Mouse (Mus musculus) forebrain, embryonic 13.5 days (tissue): ENCODE results near the gene Dip2c. TPM values are rescaled to one million over a fixed set of nuclear protein-coding genes. Genes with fewer than 3 reads are reported as not detected.

ENCODE experiments used
- ATAC-seq: fragments of 200-750 bp; cut with Nextera tagmentation; 2 replicates; pipeline ENCODE4 v1.8.0; 2017
- H3K27ac ChIP-seq: fragments of 300-500 bp; sonication (generic); 2 replicates; pipeline ENCODE4 v1.5.1; 2015; ENCODE audit warnings: inconsistent platforms, mild to moderate bottlenecking, moderate library complexity
- H3K27me3 ChIP-seq: fragments of 300-500 bp; sonication (generic); 2 replicates; pipeline ENCODE4 v1.6.1; 2015; ENCODE audit warnings: mild to moderate bottlenecking, inconsistent platforms
- H3K36me3 ChIP-seq: fragments of 300-500 bp; sonication (generic); 2 replicates; pipeline ENCODE4 v1.6.1; 2015; ENCODE audit warnings: mild to moderate bottlenecking, inconsistent platforms; ENCODE audit not compliant: poor library complexity, severe bottlenecking
- H3K4me1 ChIP-seq: fragments of 300-500 bp; sonication (generic); 2 replicates; pipeline ENCODE4 v1.6.1; 2015; ENCODE audit warnings: inconsistent platforms
- H3K4me2 ChIP-seq: fragments of 300-500 bp; sonication (generic); 2 replicates; pipeline ENCODE4 v1.6.1; 2015; ENCODE audit warnings: inconsistent platforms, mild to moderate bottlenecking, moderate library complexity
- H3K4me3 ChIP-seq: fragments of 300-500 bp; sonication (generic); 2 replicates; pipeline ENCODE4 v1.5.1; 2015; ENCODE audit warnings: mild to moderate bottlenecking, inconsistent platforms
- H3K9ac ChIP-seq: fragments of 300-500 bp; sonication (generic); 2 replicates; pipeline ENCODE4 v1.6.1; 2015; ENCODE audit warnings: mild to moderate bottlenecking, inconsistent platforms
- H3K9me3 ChIP-seq: fragments of 300-500 bp; sonication (generic); replicated peaks from 2 replicates; pipeline ENCODE4 v1.6.1; 2016; ENCODE audit warnings: inconsistent platforms
- WGBS: fragments of 180-500 bp; shearing (Covaris S2); methylation state at CpG from one replicate; pipeline ENCODE4 v1.1.7; 2015; 5-methylcytosine and 5-hydroxymethylcytosine counted together
- polyA plus RNA-seq: library from polyadenylated mRNA; unstranded; fragments of >200 nt; fragmentation: Nextera tagmentation; extraction: Ambion mirVana; gene quantifications from 2 replicates; pipeline ENCODE4 v1.2.1, GENCODE M21; 2015

Dip2c gene
- polyA plus RNA-seq, 1 experiment from 2014 or later = 7.2 TPM

DNA sequence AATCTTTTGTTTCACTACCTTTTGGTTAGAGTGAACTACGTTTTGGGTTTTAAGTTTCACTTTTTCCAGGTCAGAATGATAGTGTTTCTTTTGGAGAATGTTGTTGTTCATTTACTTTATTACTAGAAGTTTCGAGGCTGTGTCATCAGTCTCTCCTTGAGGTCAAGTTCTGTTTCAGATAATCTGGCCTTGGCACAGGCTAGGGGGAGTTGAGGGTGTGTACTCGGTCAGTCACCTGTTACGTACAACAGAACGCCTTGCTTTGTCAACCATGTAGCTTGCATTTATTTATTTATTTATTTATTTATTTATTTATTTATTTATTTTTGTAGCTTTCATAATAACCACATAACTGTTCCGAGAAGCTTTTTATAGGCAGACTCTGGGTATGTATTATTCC is 20.0 kb downstream of the Dip2c start:
- Histone ChIP-seq H3K27ac (no peak overlapping the region), H3K4me1 (0 out of 2 replicates have a peak, but pooled peaks cover 4% of the 10 kb centered on the region), H3K27me3 (no peaks in the 10 kb centered on the region), H3K9me3 (no peaks in the 10 kb centered on the region), H3K4me3 (no peak overlapping the region), H3K9ac (no peak overlapping the region), H3K4me2 (no peak overlapping the region), H3K36me3 (no peaks in the 10 kb centered on the region)
- no peak for ATAC-seq
- WGBS = 86% methylated on average over 6 of the region's 6 CpGs

DNA sequence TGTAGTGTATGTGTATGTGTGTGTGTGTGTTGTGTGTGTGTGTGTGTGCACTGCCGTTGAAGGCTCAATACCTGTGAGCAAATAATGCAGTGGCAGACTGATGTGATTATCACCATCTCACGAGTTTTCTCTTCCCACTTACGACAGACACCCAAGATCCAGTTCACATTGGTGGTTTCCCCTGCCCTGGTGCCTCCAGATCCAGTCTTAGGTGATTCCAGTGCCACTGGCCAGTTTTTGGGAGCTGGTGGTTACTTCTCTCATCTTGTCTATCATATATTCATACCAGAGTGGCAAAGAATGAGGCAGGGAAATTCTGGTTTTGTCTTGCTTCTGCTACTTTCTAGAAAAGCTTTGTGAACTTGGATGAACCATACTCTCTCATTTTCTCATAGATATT is 20.9 kb downstream of the Dip2c start:
- ATAC-seq = no peak
- no peaks in the 10 kb centered on the region for H3K36me3 ChIP-seq
- no peak overlapping the region for H3K9ac ChIP-seq
- no peaks in the 10 kb centered on the region for H3K9me3 ChIP-seq
- no peaks in the 10 kb centered on the region for H3K27me3 ChIP-seq
- 0 out of 2 replicates have a peak, but pooled peaks cover 4% of the 10 kb centered on the region for H3K4me1 ChIP-seq
- H3K4me2 ChIP-seq = no peak overlapping the region
- H3K27ac ChIP-seq = no peak overlapping the region
- H3K4me3 ChIP-seq = no peak overlapping the region
- WGBS = 82% methylated on average over 3 of the region's 3 CpGs

DNA sequence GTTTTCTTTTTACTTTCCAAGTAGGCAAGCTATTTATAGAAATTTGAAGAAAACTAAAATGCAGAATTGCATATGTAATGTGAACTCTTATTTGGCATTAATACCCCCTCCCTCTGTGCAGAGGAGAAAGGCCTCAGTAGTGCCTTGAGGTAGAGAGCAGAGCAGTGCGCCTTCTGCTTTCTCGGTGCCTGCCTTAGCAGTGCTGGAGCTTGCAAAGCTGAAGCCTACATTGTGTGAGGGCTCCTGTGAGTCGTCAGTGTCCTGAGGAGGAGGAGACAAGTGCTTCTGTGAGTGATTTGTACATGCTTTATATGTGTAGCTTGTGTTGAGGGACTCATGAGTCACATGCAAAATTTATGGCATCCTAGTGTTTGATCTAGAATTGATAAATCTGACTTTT is 21.4 kb downstream of the Dip2c start:
- H3K9ac ChIP-seq = no peak overlapping the region
- 0 out of 2 replicates have a peak, but pooled peaks cover 4% of the 10 kb centered on the region for H3K4me1 ChIP-seq
- H3K4me2 ChIP-seq = no peak overlapping the region
- no peak for ATAC-seq
- no peaks in the 10 kb centered on the region for H3K9me3 ChIP-seq
- no peak overlapping the region for H3K27ac ChIP-seq
- H3K4me3 ChIP-seq = no peak overlapping the region
- no peaks in the 10 kb centered on the region for H3K27me3 ChIP-seq
- H3K36me3 ChIP-seq = no peaks in the 10 kb centered on the region
- 66% methylated on average over 3 of the region's 3 CpGs for WGBS

DNA sequence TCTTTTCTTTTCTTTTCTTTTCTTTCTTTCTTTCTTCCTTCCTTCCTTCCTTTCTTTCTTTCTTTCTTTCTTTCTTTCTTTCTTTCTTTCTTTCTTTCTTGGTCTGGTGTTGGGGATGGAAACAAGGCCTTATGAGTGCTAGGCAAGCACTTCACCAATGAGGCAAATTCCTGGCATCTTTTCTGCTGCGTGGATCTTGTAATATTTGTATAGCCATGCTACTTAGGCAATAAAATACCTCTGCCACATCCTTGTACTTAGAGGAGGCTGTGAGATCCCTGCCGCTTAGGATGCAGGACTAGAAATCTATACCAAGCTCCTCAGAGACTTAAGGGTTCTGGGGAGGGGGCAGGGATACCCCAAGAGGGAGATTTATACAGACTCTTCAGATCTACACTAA is 23.3 kb downstream of the Dip2c start:
- no peaks in the 10 kb centered on the region for H3K9me3 ChIP-seq
- no peak overlapping the region for H3K4me2 ChIP-seq
- no peak overlapping the region for H3K4me3 ChIP-seq
- no peaks in the 10 kb centered on the region for H3K27me3 ChIP-seq
- 83% methylated on average over 2 of the region's 2 CpGs for WGBS
- no peaks in the 10 kb centered on the region for H3K36me3 ChIP-seq
- no peak for ATAC-seq
- peaks cover 3% of the 10 kb centered on the region; the same call in 1 of the 2 replicates for H3K4me1 ChIP-seq
- no peak overlapping the region for H3K27ac ChIP-seq
- no peak overlapping the region for H3K9ac ChIP-seq

DNA sequence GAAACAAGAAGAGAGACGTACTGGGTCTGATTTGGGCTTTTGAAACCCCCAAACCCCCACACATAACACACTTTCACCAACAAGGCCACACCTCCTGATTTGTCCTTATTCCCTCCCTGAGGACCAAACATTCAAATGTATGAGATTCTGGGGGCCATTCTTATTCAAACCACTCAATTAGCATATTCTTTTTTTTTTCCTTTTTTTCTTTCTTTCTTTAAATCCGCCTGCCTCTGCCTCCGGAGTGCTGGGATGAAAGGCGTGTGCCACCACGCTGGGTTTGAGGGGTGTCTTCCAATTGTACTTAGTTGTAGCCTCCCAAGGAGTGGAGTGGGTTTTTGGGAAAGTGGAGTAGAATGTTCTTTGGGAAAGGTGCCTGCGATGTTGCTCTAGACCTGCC is 32.5 kb downstream of the Dip2c start:
- Histone ChIP-seq H3K9me3 (no peaks in the 10 kb centered on the region), H3K36me3 (no peaks in the 10 kb centered on the region), H3K4me1 (peaks cover 8% of the 10 kb centered on the region), H3K9ac (no peak overlapping the region), H3K4me2 (no peak overlapping the region), H3K27me3 (no peaks in the 10 kb centered on the region), H3K27ac (no peak overlapping the region), H3K4me3 (no peak overlapping the region)
- 37% methylated on average over 6 of the region's 6 CpGs for WGBS
- ATAC-seq = no peak

DNA sequence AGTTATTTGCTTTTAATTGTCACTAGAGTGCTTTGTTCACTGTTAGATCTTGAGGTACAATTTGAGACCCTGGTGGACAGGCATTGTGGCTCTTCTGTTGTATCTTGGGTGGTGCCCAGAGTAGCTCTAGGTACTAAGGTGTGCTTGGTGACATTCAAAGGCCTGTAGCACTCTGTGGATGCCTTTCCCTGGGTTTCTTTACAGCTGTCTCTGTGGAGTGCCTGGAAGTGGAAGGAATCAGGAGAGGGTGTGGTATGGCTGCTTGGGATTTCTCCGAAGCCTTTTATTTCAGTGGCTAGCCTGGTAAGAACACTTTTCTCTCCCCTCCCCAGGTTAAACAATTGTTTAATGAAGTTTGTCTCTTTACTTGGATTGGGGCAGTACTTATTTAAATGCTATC is 34.5 kb downstream of the Dip2c start:
- H3K9me3 ChIP-seq = no peaks in the 10 kb centered on the region
- no peak overlapping the region for H3K27ac ChIP-seq
- H3K36me3 ChIP-seq = no peaks in the 10 kb centered on the region
- no peak overlapping the region for H3K9ac ChIP-seq
- 83% methylated on average over 1 of the region's 1 CpGs for WGBS
- H3K27me3 ChIP-seq = no peaks in the 10 kb centered on the region
- peaks cover 9% of the 10 kb centered on the region for H3K4me1 ChIP-seq
- H3K4me2 ChIP-seq = no peak overlapping the region
- H3K4me3 ChIP-seq = no peak overlapping the region
- no peak for ATAC-seq

DNA sequence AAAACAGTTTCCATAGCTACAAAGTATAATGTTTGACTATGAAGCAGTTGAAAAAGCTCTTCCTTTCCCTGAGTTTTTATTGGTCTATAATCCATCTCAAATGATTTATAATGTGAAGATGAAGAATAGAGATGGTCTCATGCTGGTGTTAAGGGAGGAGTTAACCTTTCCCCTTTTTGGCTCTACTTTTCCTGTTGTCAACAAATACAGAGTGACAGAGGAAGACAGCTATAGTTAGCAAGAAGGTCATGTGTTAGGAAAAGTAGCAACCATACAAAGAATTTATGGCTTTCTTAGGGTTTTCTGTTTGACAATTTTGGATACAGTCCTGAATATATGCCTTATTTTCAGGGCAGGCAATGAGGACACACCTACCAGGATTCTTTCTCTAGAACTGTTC is 36.6 kb downstream of the Dip2c start:
- ATAC-seq = no peak
- H3K27me3 ChIP-seq = no peaks in the 10 kb centered on the region

DNA sequence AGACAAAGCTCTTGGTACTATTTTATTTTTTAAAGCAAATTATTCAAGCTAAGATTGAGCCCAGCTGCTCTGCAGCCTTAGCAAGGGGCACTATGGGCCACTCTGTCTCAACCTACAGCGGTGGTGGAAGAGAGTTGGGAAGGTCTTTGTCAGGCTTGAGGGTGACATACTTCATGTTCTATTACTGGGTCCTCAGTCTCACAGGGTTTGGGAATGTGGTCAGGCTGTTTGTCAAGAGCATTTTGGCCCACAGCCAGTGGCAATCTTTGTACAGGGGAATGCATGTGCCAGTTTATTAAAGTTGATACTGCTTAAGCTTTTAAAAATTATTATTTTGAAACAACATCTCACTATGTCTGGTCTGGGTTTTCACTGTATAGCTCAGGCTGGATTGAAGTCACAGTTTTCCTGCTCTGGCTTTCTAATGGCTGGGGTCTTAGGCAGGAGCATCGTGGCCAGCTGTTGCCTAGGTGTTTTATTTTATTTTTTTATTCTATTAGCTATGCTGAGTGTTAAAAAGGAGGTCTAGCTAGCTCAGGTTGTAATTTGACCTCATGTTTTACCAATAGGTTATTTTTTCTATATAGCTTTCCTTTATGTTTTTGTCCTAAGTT is 37.9 kb downstream of the Dip2c start:
- peak; percentile 63; the same call in 1 of the 2 replicates for ATAC-seq
- H3K4me1 ChIP-seq = peaks cover 16% of the 10 kb centered on the region
- H3K4me2 ChIP-seq = no peak overlapping the region
- no peaks in the 10 kb centered on the region for H3K36me3 ChIP-seq
- H3K4me3 ChIP-seq = no peak overlapping the region
- 65% methylated on average over 2 of the region's 2 CpGs for WGBS
- no peak overlapping the region for H3K9ac ChIP-seq
- H3K27ac ChIP-seq = no peak overlapping the region
- H3K9me3 ChIP-seq = no peaks in the 10 kb centered on the region
- no peaks in the 10 kb centered on the region for H3K27me3 ChIP-seq

More for the DNA sequence above, 36.6 kb downstream of the Dip2c start:
- Histone ChIP-seq H3K9me3 (no peaks in the 10 kb centered on the region), H3K9ac (no peak overlapping the region), H3K4me3 (no peak overlapping the region), H3K27ac (no peak overlapping the region), H3K4me1 (peaks cover 16% of the 10 kb centered on the region), H3K36me3 (no peaks in the 10 kb centered on the region), H3K4me2 (no peak overlapping the region)

DNA sequence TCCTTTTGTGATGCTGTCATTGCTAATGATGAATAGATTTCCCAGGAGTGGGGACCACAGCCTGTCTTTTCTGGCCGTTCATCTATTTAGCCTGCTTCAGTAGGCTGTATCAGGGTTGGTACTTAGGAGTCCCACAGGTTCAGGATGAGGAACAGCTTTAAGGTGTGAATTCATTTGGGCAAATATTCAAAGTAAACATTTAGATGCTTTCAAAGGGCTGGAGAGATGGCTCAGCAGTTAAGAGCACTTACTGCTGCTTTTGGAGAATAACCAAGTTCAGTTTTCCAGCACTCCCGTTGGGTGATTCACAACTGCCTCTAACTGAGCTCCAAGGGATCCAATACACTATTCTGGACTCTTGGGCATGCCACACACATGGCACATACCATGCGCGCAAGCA is 38.4 kb downstream of the Dip2c start:
- no peak overlapping the region for H3K4me2 ChIP-seq
- no peak for ATAC-seq
- H3K9ac ChIP-seq = no peak overlapping the region
- no peaks in the 10 kb centered on the region for H3K27me3 ChIP-seq
- no peak overlapping the region for H3K27ac ChIP-seq
- H3K9me3 ChIP-seq = no peaks in the 10 kb centered on the region
- H3K4me3 ChIP-seq = no peak overlapping the region
- H3K36me3 ChIP-seq = no peaks in the 10 kb centered on the region
- peaks cover 16% of the 10 kb centered on the region for H3K4me1 ChIP-seq
- WGBS = 65% methylated on average over 4 of the region's 4 CpGs

DNA sequence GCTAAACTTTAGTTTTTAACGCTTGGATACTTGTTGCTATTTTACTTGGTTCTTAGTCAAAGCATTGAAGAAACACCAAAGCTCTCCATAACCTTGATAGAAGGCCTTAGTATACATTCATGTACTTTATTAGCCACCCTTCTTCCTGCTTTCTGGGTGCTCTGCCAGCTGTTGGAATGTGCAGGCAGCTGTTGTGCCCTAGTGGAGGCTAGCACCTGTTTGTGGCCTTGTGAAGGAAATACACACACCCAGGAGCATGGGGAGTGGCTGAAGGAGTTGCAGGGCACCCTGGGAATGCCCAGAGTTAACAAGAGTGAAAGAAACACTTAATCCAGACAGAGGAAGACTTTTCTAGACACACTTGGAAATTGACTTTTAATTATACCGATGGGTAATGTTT is 43.4 kb downstream of the Dip2c start:
- Histone ChIP-seq H3K27me3 (no peaks in the 10 kb centered on the region), H3K4me1 (peaks cover 7% of the 10 kb centered on the region; the same call in 1 of the 2 replicates), H3K9ac (no peak overlapping the region), H3K27ac (no peak overlapping the region), H3K36me3 (no peaks in the 10 kb centered on the region), H3K9me3 (no peaks in the 10 kb centered on the region), H3K4me2 (no peak overlapping the region), H3K4me3 (no peak overlapping the region)
- 91% methylated on average over 2 of the region's 2 CpGs for WGBS
- no peak for ATAC-seq

DNA sequence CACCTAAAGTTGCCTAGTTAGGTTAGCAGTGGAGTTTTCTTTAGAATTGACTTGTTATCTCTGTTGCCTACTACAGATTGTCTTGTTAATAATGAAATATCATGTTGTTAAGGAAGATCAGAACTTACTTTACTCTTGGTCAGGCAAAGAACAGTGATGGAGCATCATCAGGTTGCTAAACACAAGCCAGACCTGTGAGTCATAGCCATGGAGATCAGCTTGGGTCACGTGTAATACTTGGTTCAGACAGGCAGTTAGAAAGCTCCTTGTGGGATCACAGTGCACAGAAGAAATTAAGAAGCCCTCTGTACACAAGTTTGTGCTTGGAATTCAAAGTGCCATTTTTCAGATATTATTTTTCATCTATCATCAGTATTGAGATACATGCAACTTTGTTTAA is 48.9 kb downstream of the Dip2c start:
- Histone ChIP-seq H3K4me2 (no peak overlapping the region), H3K9ac (no peak overlapping the region), H3K9me3 (no peaks in the 10 kb centered on the region), H3K27ac (no peak overlapping the region), H3K4me1 (peaks cover 10% of the 10 kb centered on the region), H3K27me3 (no peaks in the 10 kb centered on the region), H3K4me3 (no peak overlapping the region), H3K36me3 (no peaks in the 10 kb centered on the region)
- WGBS = 73% methylated on average over 1 of the region's 1 CpGs
- no peak for ATAC-seq

DNA sequence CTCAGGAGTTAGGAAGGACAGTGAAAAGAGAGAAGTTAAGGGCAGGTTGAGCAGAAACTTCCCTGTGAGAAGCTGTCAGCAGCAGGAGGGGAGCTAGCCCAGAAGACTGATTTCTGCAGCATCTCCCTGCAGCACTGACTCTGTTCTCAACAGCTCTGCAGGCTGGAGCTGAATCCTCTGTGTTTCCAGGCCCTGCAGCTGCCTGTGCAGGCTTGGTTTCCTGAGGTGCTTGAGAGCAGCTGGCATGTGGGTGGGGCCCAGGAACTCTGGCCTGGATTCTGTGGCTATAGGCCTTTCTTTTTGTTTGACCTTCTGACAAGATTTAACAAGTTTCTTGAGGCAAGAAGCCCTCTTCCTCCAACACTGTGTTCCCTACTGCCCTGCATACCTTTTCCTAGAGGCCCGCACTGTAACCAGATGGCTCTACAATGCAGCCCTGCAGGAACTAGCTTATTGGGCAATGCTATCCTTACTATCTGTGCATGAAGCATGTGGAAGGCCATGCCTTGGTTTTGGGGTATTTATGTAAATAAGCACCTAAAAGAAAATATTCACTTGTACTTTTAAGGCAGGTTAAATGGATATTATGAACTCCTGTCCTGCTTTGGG is 53.1 kb downstream of the Dip2c start:
- Histone ChIP-seq H3K9ac (no peak overlapping the region), H3K9me3 (no peaks in the 10 kb centered on the region), H3K36me3 (no peaks in the 10 kb centered on the region), H3K27me3 (no peaks in the 10 kb centered on the region), H3K27ac (0 out of 2 replicates have a peak overlapping the region, but pooled peaks have one; percentile 16), H3K4me1 (peaks cover 10% of the 10 kb centered on the region), H3K4me3 (no peak overlapping the region), H3K4me2 (no peak overlapping the region)
- WGBS = 41% methylated on average over 1 of the region's 1 CpGs
- peak; percentile 79; the same call in 1 of the 2 replicates for ATAC-seq

DNA sequence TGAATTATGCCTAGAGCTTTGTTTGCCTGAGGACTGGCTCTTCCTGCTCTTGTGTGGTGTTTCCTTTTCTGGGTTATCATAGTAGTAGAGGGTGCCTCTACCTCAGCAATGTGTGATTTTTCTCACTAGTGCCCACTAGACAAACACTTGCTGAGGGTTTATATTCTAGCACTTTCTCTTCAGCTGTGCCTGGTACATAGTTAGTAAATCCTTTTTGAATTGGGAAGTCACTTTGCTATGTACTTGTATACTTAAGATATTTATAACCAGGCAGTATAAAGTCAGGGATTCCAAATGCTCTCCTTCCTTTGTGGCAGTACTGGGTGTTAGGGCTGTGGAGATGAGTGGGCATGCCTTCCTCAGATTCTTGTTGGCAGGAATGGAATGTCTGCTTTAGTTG is 56.9 kb downstream of the Dip2c start:
- no peak overlapping the region for H3K4me2 ChIP-seq
- no peak for ATAC-seq

More for the DNA sequence above, 56.9 kb downstream of the Dip2c start:
- Histone ChIP-seq H3K27ac (no peak overlapping the region), H3K4me3 (no peak overlapping the region), H3K4me1 (peaks cover 10% of the 10 kb centered on the region), H3K27me3 (no peaks in the 10 kb centered on the region), H3K9me3 (no peaks in the 10 kb centered on the region), H3K36me3 (no peaks in the 10 kb centered on the region), H3K9ac (no peak overlapping the region)
